Mouse (Mus musculus): Measurements from ENCODE around the gene Hp. TPM values are rescaled to one million over a fixed set of nuclear protein-coding genes. Genes with fewer than 3 reads are reported as not detected.

Hp gene
- polyA plus RNA-seq, 1 experiment: 0.31 TPM

- H3K4me3 ChIP-seq (ENCODE audit: insufficient read depth, low read length): no peak overlapping the region
- TF ChIP-seq CTCF (IDR thresholded peaks at IDR 0.05; ENCODE audit: extremely low read depth, insufficient read depth, low read length) (peak; percentile 49; the same call in 1 of the 2 replicates), POLR2A (IDR thresholded peaks at IDR 0.05; ENCODE audit: extremely low read depth, insufficient read depth, low read length) (no peak)
- no peak overlapping the region for H3K27ac ChIP-seq (ENCODE audit: insufficient read depth, low read length)
- no peaks in the 10 kb centered on the region for H3K4me1 ChIP-seq (ENCODE audit: control insufficient read depth, insufficient read depth, low read length)
Observed at GRCm38 (mm10) chr8:109535140-109535990, 43.6 kb downstream of the Hp start.

Other genes starting within 250 kb of the Hp start
- 0.13 and 0.26 TPM in 2 replicates for gene Pmfbp1, start 85.1 kb downstream of the Hp start, polyA plus RNA-seq (2012; rRNA removed)
- 17.4 TPM in 2 replicates for gene Dhx38, start 13.3 kb downstream of the Hp start, polyA plus RNA-seq (2012; rRNA removed)
- 12.1 TPM in 2 replicates for gene Txnl4b, start 13.3 kb downstream of the Hp start, polyA plus RNA-seq (2012; rRNA removed)
- 25.2 and 27.7 TPM in 2 replicates for gene Dhodh, start 29.5 kb upstream of the Hp start, polyA plus RNA-seq (2012; rRNA removed)
- 0.79 TPM in 2 replicates for gene Pkd1l3, start 35.3 kb upstream of the Hp start, polyA plus RNA-seq (2012; rRNA removed)
- gene Ist1, start 114.1 kb upstream of the Hp start, polyA plus RNA-seq (2012; rRNA removed): 88.1 and 88.9 TPM in 2 replicates
- 47.6 and 56.1 TPM in 2 replicates for gene Zfp821, start 126.4 kb upstream of the Hp start, polyA plus RNA-seq (2012; rRNA removed)
- gene Atxn1l, start 158.6 kb upstream of the Hp start, polyA plus RNA-seq (2012; rRNA removed): 14.2 and 14.4 TPM in 2 replicates
- gene Ap1g1, start 199.4 kb upstream of the Hp start, polyA plus RNA-seq (2012; rRNA removed): 68.4 and 68.9 TPM in 2 replicates